Mouse (Mus musculus): Measurements from ENCODE around the gene Ceacam12. TPM values are rescaled to one million over a fixed set of nuclear protein-coding genes. Genes with fewer than 3 reads are reported as not detected.
"Not testable (repeated sequence)": the region's sequence is repeated elsewhere in the genome, so short reads cannot be mapped to it uniquely, and the experiment has no call there.

Ceacam12 gene
- polyA plus RNA-seq (2012; ENCODE audit: insufficient read depth, low replicate concordance) = not detected in 2 replicates

GRCm38 (mm10) chr7:18065629-18066028, at the start of gene Ceacam12:
Ceacam12 (plus strand) TSS chr7:18065929.
- TF ChIP-seq GATA1 (IDR thresholded peaks at IDR 0.05; ENCODE audit: borderline replicate concordance, low read length) (no peak), FLI1 (IDR thresholded peaks at IDR 0.05; ENCODE audit: low read length) (no peak)
- no peaks in the 10 kb centered on the region for H3K36me3 ChIP-seq (replicated peaks; ENCODE audit: low read length)
- no peaks in the 10 kb centered on the region for H3K27me3 ChIP-seq (replicated peaks)
- peaks cover 13% of the 10 kb centered on the region for H3K9me3 ChIP-seq
- H3K4me3 ChIP-seq (replicated peaks) = no peak within 1 kb of the TSS
- no peaks in the 10 kb centered on the region for H3K4me1 ChIP-seq

- not testable (repeated sequence) for H3K27me3 ChIP-seq (replicated peaks); H3K36me3 ChIP-seq (replicated peaks; ENCODE audit: low read length); H3K4me3 ChIP-seq (replicated peaks); H3K4me1 ChIP-seq
- H3K9me3 ChIP-seq = peaks cover 21% of the 10 kb centered on the region
These were observed 8.1 kb downstream of the Ceacam12 start for GRCm38 (mm10) chr7:18073821-18074220.

DNA sequence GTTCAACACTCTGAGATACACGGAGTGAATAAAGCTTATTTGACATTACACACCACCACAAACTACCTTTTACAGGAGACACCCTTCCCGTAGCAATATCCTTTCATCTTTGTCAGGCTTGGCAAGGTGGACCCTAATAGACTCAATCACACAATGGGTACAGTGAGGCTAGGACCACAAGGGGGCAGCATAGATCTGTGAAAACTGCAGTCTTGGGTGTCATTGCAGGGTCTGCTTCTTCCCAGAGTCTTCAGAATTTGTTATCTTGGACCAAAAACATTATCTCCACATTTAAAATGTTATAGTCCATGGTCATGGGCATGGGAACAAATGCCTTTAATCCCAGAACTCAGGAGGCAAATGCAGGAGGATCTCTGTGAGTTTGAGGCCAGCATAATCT, 35.1 kb downstream of the Ceacam12 start:
- no peak for TF ChIP-seq FLI1 (IDR thresholded peaks at IDR 0.05; ENCODE audit: low read length)
- no peak for TF ChIP-seq GATA1 (IDR thresholded peaks at IDR 0.05; ENCODE audit: borderline replicate concordance, low read length)
- Histone ChIP-seq H3K4me1 (no peaks in the 10 kb centered on the region), H3K9me3 (no peaks in the 10 kb centered on the region), H3K36me3 (replicated peaks; ENCODE audit: low read length) (no peaks in the 10 kb centered on the region), H3K27me3 (replicated peaks) (no peaks in the 10 kb centered on the region), H3K4me3 (replicated peaks) (no peak overlapping the region)

Other genes with a start within 250 kb of the Ceacam12 start
- not detected in 2 replicates for gene Gm5155, start 194.2 kb upstream of the Ceacam12 start, polyA plus RNA-seq (2012; ENCODE audit: insufficient read depth, low replicate concordance)
- not detected in 2 replicates for gene Ceacam11, start 93.8 kb upstream of the Ceacam12 start, polyA plus RNA-seq (2012; ENCODE audit: insufficient read depth, low replicate concordance)
- not detected in 2 replicates for gene Ceacam13, start 56.0 kb upstream of the Ceacam12 start, polyA plus RNA-seq (2012; ENCODE audit: insufficient read depth, low replicate concordance)
- gene Igfl3, start 110.6 kb downstream of the Ceacam12 start, polyA plus RNA-seq (2012; ENCODE audit: insufficient read depth, low replicate concordance) = not detected in 2 replicates
- gene Mill1, start 179.4 kb downstream of the Ceacam12 start, polyA plus RNA-seq (2012; ENCODE audit: insufficient read depth, low replicate concordance) = not detected in 2 replicates